Mouse (Mus musculus) embryo, embryonic 11.5 days (tissue): ENCODE data around the gene Trim44.

ENCODE experiments used
- DNase-seq: peaks from one replicate; pipeline ENCODE4 v3.0.0-alpha.2; 2012; ENCODE audit warnings: low read depth, low spot score

The Trim44 gene

DNA sequence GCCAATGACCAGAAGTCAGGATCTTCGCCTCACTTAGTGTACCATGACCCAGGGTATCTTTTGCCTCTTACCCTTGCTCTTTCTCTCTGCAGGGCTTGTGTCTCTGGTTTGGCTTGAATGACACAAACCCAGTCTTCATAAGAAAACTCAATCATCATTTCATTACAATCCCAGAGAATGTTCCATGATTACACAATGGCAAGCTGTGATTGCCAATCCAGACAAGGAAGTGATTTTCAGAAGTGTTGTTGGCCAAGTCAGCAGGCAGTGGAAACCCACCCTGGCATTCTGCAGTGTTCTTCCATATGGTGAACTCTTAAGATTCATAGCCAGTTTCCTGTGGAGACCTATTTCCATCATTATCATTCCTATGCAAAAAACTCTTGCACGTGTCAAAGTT lies 116.1 kb downstream of the Trim44 start:
- no peak for DNase-seq

DNA sequence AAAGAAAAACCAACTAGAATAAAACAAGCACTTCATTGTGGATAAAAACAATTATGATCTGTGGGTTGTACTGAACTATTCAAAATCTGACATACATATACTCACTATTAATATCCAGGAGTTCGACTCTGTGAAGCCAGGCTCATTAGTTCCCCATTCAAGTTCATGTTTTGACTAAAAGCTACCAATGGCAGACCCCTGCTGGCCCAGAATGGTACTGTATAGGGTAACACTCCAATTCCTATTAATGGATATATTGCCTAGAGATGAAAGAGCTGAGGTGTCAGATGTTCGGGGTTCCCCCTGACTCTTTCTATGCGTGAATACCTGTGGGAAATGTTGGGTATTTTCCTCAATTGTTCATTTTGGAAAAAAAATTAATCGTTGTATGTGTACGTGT lies 117.6 kb downstream of the Trim44 start:
- peak; percentile 35 for DNase-seq

- no peak for DNase-seq
Observed at GRCm38 (mm10) chr2:102288676-102289075, 119.0 kb downstream of the Trim44 start.

- DNase-seq, result no peak
Observed at GRCm38 (mm10) chr2:102287369-102287768, 120.3 kb downstream of the Trim44 start.

DNA sequence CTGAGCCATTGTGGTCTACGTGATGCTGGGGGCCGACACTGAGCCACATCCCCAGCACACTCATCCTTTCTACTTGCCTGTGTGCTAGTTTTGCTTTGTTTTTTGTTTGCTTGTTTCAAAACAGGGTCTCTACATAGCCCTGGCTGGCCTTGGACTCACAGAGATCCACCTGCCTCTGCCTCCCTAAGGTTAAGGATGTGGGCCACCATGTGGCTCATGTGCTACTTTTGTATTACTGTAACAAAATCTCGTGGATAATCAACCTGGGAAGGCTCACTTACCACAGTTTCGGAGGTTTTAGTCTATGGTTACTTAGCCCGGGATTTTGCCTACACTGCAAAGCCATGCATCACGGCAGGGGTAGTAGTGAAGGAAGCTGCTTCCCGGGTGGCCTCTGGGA lies 125.5 kb downstream of the Trim44 start:
- DNase-seq, result no peak

DNA sequence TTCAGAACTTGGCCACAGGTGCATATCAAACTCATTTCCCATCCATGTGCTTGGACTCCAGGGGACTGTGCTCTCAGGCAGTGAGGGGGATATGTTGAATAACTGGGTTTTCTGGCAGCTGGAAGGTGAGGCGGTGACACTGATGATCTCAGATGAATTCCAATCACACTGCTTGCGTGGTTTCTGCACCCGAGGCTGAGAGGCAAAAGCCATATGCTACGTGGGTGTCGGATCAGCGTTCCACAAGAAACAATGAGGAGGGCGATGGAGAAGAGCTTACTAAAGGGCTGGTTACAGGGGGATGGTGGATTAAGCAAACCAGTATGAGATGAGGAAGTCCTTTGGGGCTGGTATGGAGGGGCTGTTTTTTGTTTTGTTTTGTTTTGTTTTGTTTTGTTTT lies 127.8 kb downstream of the Trim44 start:
- DNase-seq, result no peak

- DNase-seq, result peak; percentile 29
Observed at GRCm38 (mm10) chr2:102277946-102278345, 129.7 kb downstream of the Trim44 start.

GRCm38 (mm10) chr2:102273280-102273679 lies 134.3 kb downstream of the Trim44 start:
- DNase-seq, result no peak

- DNase-seq, result no peak
Observed at GRCm38 (mm10) chr2:102267582-102268339, 139.9 kb downstream of the Trim44 start.

DNA sequence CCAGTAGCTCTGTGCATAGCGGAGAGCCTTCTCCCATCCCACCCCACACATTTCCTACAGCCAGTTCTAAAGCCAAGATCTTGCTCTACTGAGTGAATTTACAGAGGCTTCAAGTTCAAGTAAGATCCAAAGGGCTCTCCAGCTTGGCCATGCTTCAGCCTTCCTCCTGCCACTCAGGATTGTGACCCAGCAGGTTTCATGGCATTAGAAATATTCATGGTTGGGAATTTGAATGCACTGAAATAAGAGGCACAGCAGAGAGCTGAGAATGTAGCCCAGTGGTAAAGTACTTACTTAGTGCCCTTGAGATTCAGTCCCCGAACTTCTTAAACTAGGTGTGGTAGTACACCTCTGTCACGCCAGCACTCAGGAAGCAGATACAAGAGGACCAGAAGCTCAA lies 140.7 kb downstream of the Trim44 start:
- no peak for DNase-seq

- DNase-seq, result no peak
Observed at GRCm38 (mm10) chr2:102259139-102259538, 148.5 kb downstream of the Trim44 start.

DNA sequence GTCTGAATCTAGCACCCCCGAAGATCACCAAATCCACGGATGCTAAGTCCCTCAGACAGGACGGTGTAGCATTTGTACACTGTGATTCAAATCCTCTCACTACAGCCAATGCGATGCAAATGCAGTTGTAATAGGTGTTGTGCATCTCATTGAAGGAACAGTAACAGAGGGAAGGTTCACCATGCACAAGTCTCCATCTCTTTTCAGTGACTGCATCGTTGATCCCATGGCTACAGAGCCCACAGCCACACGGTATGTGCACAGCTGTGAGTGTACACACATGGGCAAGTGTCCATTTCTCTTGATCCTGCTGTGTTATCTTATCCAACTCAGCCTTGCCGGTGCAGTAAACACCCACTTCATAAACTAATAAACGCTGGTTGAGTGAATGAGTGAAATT lies 148.9 kb downstream of the Trim44 start:
- DNase-seq, result no peak

DNA sequence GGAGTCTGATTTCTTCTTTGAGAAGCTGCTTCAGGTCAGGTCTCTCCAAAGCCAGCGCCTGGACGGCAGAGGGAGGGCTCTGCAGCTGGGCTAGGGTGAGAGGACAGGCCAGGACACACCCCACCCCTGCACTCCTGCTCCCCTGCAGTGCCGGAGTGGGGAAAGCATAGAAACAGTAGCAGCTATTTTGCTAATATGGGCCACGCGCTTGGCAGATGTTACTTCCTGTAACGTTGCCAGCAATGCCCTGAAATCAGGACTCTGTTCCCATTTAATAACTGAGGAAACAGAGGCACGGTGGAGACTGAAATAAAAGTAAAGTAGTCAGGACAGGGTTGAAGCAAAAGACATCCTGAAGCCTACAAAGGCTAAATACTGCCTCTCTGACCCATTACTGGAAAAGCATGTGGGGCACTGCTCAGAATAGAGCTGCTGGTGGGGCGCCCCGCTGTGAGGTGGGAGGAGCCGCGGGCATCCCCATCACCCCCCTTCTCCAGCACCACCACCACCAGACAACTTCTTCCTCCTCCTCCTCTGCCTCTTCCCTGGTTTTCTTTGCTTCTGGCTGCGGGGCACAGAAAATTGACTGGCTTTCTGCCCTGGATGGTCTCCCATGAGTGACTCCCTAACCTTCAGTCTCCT lies 149.5 kb downstream of the Trim44 start:
- no peak for DNase-seq

DNA sequence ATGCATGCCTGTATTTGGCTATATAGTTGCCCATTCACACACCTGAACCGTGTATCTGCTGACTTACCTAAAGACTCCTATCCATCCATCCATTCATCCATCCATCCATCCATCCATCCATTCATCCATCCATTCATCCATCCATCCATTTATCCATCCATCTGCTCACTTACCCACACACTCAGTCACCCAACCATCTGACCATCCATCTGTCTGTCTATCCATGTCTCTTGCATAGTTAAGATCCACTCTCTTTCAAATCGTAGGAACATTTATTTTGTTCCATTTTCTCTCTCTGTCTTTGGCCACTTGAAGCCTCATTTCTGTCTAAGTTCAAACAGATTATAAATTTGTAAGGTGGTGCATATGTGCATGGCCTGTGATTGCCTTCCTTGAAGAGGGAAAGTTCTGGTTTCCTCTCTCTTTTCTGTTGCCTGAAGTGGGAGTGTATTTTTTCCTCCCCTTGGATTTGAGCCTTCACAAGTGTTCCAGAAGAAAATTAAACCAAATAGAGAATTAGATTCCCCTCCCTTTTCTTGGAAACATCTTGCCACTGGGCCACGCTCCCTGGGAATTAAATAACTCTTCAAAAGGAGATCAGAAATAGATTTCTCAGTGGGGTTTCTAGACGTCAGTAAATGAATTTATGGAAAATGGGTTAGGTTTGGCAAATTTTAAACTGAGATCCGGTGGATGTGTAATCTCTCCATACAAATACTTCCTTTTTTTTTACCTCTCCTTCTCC lies 150.9 kb downstream of the Trim44 start:
- no peak for DNase-seq

GRCm38 (mm10) chr2:102256100-102256499 lies 151.5 kb downstream of the Trim44 start:
- no peak for DNase-seq

DNA sequence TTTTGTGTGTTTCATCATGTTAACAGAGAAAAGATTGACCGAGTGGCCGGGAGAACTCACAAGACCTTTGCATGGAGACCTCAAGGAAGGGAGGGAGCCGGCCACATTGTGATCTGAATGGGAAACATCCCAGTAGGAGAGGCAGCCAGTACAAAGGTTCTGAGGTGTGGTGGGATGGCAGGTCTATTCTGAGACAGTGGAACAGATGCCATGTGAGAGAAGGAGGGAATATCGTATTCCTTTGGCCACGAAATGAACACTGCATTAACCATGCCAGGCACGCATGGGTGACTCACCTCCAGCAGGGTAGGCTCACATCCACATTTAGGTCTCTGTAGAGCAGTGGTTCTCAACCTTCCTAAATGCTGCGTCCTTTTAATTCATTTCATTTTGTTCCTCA lies 154.4 kb downstream of the Trim44 start:
- DNase-seq, result no peak

DNA sequence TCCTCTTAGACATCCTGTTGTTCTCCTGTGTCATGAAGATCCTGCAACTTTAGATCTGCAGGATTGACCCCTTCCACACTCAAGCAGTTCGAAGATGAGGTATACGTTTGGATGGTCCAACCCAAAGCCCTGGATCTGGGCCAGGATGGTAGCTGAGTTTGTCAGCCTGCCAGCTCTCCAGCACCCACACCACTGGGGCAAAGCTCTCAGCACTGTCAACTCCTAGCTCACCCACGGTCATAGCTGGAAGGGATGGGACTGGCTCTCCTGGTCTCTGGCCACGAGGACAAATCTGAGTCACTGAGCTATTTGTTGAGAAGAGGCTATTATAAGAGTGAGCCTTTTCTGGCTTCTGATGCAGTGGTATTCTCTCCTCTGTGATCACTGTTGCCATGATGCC lies 155.0 kb downstream of the Trim44 start:
- no peak for DNase-seq
